Mouse (Mus musculus) forebrain, embryonic 13.5 days (tissue): ENCODE results near the gene Aebp1. TPM values are rescaled to one million over a fixed set of nuclear protein-coding genes. Genes with fewer than 3 reads are reported as not detected.

ENCODE experiments used
- ATAC-seq: fragments of 200-750 bp; cut with Nextera tagmentation; 2 replicates; pipeline ENCODE4 v1.8.0; 2017
- H3K27ac ChIP-seq: fragments of 300-500 bp; sonication (generic); 2 replicates; pipeline ENCODE4 v1.5.1; 2015; ENCODE audit warnings: inconsistent platforms, mild to moderate bottlenecking, moderate library complexity
- H3K27me3 ChIP-seq: fragments of 300-500 bp; sonication (generic); 2 replicates; pipeline ENCODE4 v1.6.1; 2015; ENCODE audit warnings: mild to moderate bottlenecking, inconsistent platforms
- H3K36me3 ChIP-seq: fragments of 300-500 bp; sonication (generic); 2 replicates; pipeline ENCODE4 v1.6.1; 2015; ENCODE audit warnings: mild to moderate bottlenecking, inconsistent platforms; ENCODE audit not compliant: poor library complexity, severe bottlenecking
- H3K4me1 ChIP-seq: fragments of 300-500 bp; sonication (generic); 2 replicates; pipeline ENCODE4 v1.6.1; 2015; ENCODE audit warnings: inconsistent platforms
- H3K4me2 ChIP-seq: fragments of 300-500 bp; sonication (generic); 2 replicates; pipeline ENCODE4 v1.6.1; 2015; ENCODE audit warnings: inconsistent platforms, mild to moderate bottlenecking, moderate library complexity
- H3K4me3 ChIP-seq: fragments of 300-500 bp; sonication (generic); 2 replicates; pipeline ENCODE4 v1.5.1; 2015; ENCODE audit warnings: mild to moderate bottlenecking, inconsistent platforms
- H3K9ac ChIP-seq: fragments of 300-500 bp; sonication (generic); 2 replicates; pipeline ENCODE4 v1.6.1; 2015; ENCODE audit warnings: mild to moderate bottlenecking, inconsistent platforms
- H3K9me3 ChIP-seq: fragments of 300-500 bp; sonication (generic); replicated peaks from 2 replicates; pipeline ENCODE4 v1.6.1; 2016; ENCODE audit warnings: inconsistent platforms
- WGBS: fragments of 180-500 bp; shearing (Covaris S2); methylation state at CpG from one replicate; pipeline ENCODE4 v1.1.7; 2015; 5-methylcytosine and 5-hydroxymethylcytosine counted together
- polyA plus RNA-seq: library from polyadenylated mRNA; unstranded; fragments of >200 nt; fragmentation: Nextera tagmentation; extraction: Ambion mirVana; gene quantifications from 2 replicates; pipeline ENCODE4 v1.2.1, GENCODE M21; 2015

The Aebp1 gene
- polyA plus RNA-seq, 1 experiment from 2014 or later: 6.0 TPM

DNA sequence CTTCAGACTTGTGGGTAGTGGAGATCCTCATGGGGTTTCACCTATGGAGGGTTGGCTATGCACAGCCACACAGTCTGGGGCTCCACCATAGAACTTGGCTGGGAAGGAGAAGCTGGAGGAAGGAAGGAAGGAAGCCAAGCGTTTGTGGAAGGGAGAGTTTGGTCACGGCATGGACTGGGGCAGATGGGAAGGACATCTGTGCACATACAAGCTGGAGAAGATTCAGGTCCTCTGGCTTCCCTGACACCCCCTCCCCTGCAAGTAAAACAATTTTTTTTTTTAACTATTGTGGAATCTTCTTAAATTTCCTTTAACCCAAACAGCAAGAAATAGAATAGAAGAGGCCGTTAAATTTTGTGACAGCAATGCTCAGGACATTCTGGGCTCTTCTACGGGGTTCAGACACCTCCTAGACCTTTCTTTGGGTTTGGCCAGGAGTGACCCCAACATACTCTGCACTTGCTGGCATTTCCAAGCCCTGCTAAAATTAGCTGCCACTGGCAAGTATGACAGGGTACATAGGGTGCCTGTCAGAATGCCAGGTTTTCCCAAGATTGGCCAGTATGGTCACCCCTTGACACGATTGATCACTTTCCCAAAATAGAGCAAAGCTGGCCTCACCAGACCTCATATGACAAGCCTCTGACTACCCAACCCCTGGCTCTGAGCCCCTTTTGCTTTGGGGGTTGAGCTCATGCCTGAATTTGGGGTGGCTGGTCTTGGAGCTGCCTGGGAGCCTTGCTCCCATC is 53.9 kb downstream of the Aebp1 start:
- no peak overlapping the region for H3K9ac ChIP-seq
- no peak overlapping the region for H3K27ac ChIP-seq
- no peak for ATAC-seq
- no peak overlapping the region for H3K4me3 ChIP-seq
- H3K36me3 ChIP-seq: no peaks in the 10 kb centered on the region
- H3K27me3 ChIP-seq: no peaks in the 10 kb centered on the region
- H3K9me3 ChIP-seq: no peaks in the 10 kb centered on the region
- no peak overlapping the region for H3K4me2 ChIP-seq
- H3K4me1 ChIP-seq: no peaks in the 10 kb centered on the region
- 86% methylated on average over 5 of the region's 5 CpGs for WGBS

DNA sequence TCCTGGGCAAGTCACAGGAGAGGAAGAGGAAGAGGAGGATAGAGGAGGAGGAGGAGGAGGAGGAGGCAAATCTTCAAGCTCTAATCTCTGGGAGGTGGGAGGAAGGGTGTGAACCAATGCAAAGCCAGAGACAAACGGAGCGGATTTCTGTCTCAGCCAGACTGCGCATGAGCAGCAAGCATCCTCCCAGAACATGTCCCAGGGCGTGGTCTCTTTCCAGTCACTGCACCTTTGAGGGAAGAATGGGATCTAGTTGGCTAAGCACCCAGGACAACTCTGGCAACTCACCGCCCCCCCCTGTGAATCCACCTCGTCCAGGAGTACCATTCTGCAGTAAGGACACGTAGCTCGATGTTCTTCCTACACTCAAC is 54.4 kb downstream of the Aebp1 start:
- no peak overlapping the region for H3K4me3 ChIP-seq
- no peak overlapping the region for H3K4me2 ChIP-seq
- ATAC-seq: no peak
- H3K9ac ChIP-seq: no peak overlapping the region
- H3K27me3 ChIP-seq: no peaks in the 10 kb centered on the region
- no peaks in the 10 kb centered on the region for H3K36me3 ChIP-seq
- no peaks in the 10 kb centered on the region for H3K4me1 ChIP-seq
- H3K9me3 ChIP-seq: no peaks in the 10 kb centered on the region
- no peak overlapping the region for H3K27ac ChIP-seq
- WGBS: 77% methylated on average over 8 of the region's 8 CpGs

DNA sequence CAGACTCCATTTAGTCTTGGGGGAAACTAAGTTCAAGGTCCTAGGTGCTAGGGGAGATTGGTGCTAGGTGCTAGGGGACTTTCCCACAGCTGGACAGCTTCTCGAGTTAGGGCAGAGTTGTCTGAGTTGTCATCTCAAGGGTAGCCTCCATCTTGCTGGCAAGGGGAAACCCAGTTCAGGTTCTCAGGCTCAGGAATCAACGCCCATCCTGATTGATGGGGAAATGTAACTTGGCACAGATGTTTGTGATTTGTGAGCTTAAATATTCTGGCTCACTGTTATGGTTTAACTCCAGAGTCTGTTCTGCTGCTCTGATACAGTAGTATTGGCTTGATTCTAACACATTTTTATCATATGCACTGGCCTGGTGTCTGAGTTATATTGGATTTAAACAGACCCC is 56.4 kb downstream of the Aebp1 start:
- Histone ChIP-seq H3K9me3 (no peaks in the 10 kb centered on the region), H3K4me1 (no peaks in the 10 kb centered on the region), H3K4me3 (no peak overlapping the region), H3K9ac (no peak overlapping the region), H3K36me3 (no peaks in the 10 kb centered on the region), H3K27me3 (no peaks in the 10 kb centered on the region), H3K27ac (no peak overlapping the region), H3K4me2 (no peak overlapping the region)
- ATAC-seq: no peak
- WGBS: 88% methylated on average over 2 of the region's 2 CpGs

- H3K9ac ChIP-seq: no peak overlapping the region
- 92% methylated on average over 4 of the region's 4 CpGs for WGBS
Observed at GRCm38 (mm10) chr11:5919606-5920005, 57.9 kb downstream of the Aebp1 start.

GRCm38 (mm10) chr11:5920323-5920960 is 58.7 kb downstream of the Aebp1 start:
- H3K36me3 ChIP-seq: no peaks in the 10 kb centered on the region

More at GRCm38 (mm10) chr11:5919606-5920005, 57.9 kb downstream of the Aebp1 start:
- no peaks in the 10 kb centered on the region for H3K27me3 ChIP-seq
- no peaks in the 10 kb centered on the region for H3K4me1 ChIP-seq
- H3K4me3 ChIP-seq: no peak overlapping the region
- no peak overlapping the region for H3K4me2 ChIP-seq
- no peaks in the 10 kb centered on the region for H3K36me3 ChIP-seq
- ATAC-seq: no peak
- no peak overlapping the region for H3K27ac ChIP-seq
- no peaks in the 10 kb centered on the region for H3K9me3 ChIP-seq

More at GRCm38 (mm10) chr11:5920323-5920960, 58.7 kb downstream of the Aebp1 start:
- Histone ChIP-seq H3K9me3 (no peaks in the 10 kb centered on the region), H3K27ac (no peak overlapping the region), H3K4me3 (no peak overlapping the region), H3K27me3 (no peaks in the 10 kb centered on the region), H3K4me1 (no peaks in the 10 kb centered on the region), H3K4me2 (no peak overlapping the region), H3K9ac (no peak overlapping the region)
- no peak for ATAC-seq
- WGBS: 44% methylated on average over 11 of the region's 17 CpGs

Other genes with a start within 250 kb of the Aebp1 start
- gene Mrps24, start 146.3 kb upstream of the Aebp1 start, polyA plus RNA-seq: 185 and 188 TPM in 2 replicates
- gene Urgcp, start 99.6 kb upstream of the Aebp1 start, polyA plus RNA-seq: 24.9 and 25.7 TPM in 2 replicates
- gene Dbnl, start 73.5 kb upstream of the Aebp1 start, polyA plus RNA-seq: 133 and 136 TPM in 2 replicates
- 1.2 and 3.1 TPM in 2 replicates for gene Pgam2, start 58.2 kb upstream of the Aebp1 start, polyA plus RNA-seq
- gene Polm, start 23.9 kb upstream of the Aebp1 start, polyA plus RNA-seq: 7.6 and 7.8 TPM in 2 replicates
- gene Pold2, start 16.3 kb downstream of the Aebp1 start, polyA plus RNA-seq: 100 and 102 TPM in 2 replicates
- 1.5 TPM in 1 of 2 replicates, not detected in the other for gene Myl7, start 36.8 kb downstream of the Aebp1 start, polyA plus RNA-seq
- gene Gck, start 88.1 kb downstream of the Aebp1 start, polyA plus RNA-seq: 4.7 and 5.8 TPM in 2 replicates
- 65.3 and 83.1 TPM in 2 replicates for gene Ykt6, start 93.7 kb downstream of the Aebp1 start, polyA plus RNA-seq
- gene Camk2b, start 204.4 kb downstream of the Aebp1 start, polyA plus RNA-seq: 26.1 and 32.8 TPM in 2 replicates